In genomic region chr6:60501391-60501903, GRCm38 (mm10) we compare ENCODE assay signal across 20 mouse cellular contexts.
"Had no signal": no experiment of that assay in that cellular context is flagged by ENCODE, and none has a peak within 500 bp of the region (broad histone marks: within the 10 kb centered on the region; RNA-seq: fewer than 3 reads in every experiment).

No protein-coding gene starts in this region.

- DNase-seq: kidney, postnatal 14 days; kidney, postnatal 4 days; layer of hippocampus, adult 9-11 months; liver; lung, adult 18-20 months; lung, postnatal 14 days; lung, postnatal 4 days; midbrain, embryonic 14.5 days; retina, postnatal 1 day; right cerebral cortex, postnatal 25 days; spleen, adult 18-20 months; thymus, adult 18-20 months; thymus, postnatal 36 days had no signal

- H3K4me2 ChIP-seq: limb, embryonic 13.5 days; liver, embryonic 12.5 days; liver, embryonic 15.5 days; midbrain, embryonic 11.5 days; neural tube, embryonic 12.5 days; stomach, embryonic 15.5 days had no signal

- H3K27me3 ChIP-seq: limb, embryonic 13.5 days; liver, embryonic 12.5 days; liver, embryonic 15.5 days; neural tube, embryonic 12.5 days; stomach, embryonic 15.5 days had no signal

- H3K9ac ChIP-seq: limb, embryonic 13.5 days; liver, embryonic 12.5 days; liver, embryonic 15.5 days; neural tube, embryonic 12.5 days; stomach, embryonic 15.5 days had no signal

- H3K4me3 ChIP-seq: limb, embryonic 10.5 days; limb, embryonic 13.5 days; liver, embryonic 12.5 days; liver, embryonic 15.5 days; neural tube, embryonic 12.5 days; stomach, embryonic 15.5 days had no signal

- H3K9me3 ChIP-seq: limb, embryonic 10.5 days; limb, embryonic 13.5 days; liver, embryonic 12.5 days; liver, embryonic 15.5 days; stomach, embryonic 15.5 days had no signal

- H3K36me3 ChIP-seq: limb, embryonic 10.5 days; limb, embryonic 13.5 days; liver, embryonic 12.5 days; liver, embryonic 15.5 days; neural tube, embryonic 12.5 days; stomach, embryonic 15.5 days had no signal

- H3K27ac ChIP-seq: limb, embryonic 10.5 days; limb, embryonic 13.5 days; liver, embryonic 12.5 days; liver, embryonic 15.5 days; neural tube, embryonic 12.5 days; stomach, embryonic 15.5 days had no signal

- H3K4me1 ChIP-seq: limb, embryonic 10.5 days; limb, embryonic 13.5 days; liver, embryonic 12.5 days; liver, embryonic 15.5 days; neural tube, embryonic 12.5 days; stomach, embryonic 15.5 days had no signal

- ATAC-seq: liver, embryonic 12.5 days had no signal
